Mouse (Mus musculus) ES-Bruce4 (cell line): ENCODE data around the gene Stxbp3.
"Not testable (repeated sequence)": the region's sequence is repeated elsewhere in the genome, so short reads cannot be mapped to it uniquely, and the experiment has no call there.

Experiments
- EP300 ChIP-seq: IDR thresholded peaks from 2 replicates; pipeline ENCODE4 v1.6.1; 2011; ENCODE audit warnings: low read depth, low read length; ENCODE audit not compliant: insufficient read depth
- POLR2A ChIP-seq: IDR thresholded peaks from one replicate; pipeline ENCODE4 v1.8.1; 2011; ENCODE audit warnings: low read length; ENCODE audit not compliant: insufficient read depth

DNA sequence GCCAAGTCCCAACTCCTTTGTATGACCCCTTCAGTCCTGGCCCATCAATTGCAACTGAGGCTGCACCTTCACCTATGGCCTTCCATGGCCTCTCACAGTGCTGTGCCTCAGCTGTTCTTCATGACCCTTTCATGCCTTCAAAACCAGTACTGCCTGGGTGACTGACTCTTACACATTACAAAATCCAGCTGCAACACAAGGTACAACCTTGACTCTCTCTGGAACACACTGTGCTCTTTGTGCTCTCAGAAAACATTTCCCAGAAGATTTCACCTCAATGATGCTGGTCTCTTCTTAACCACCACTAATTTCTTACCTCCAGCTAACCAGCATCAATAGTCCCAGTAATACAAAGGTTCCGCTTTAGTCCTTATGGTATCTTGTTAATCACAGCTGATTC lies 6.6 kb downstream of the Stxbp3 start:
- not testable (repeated sequence) for TF ChIP-seq EP300, POLR2A
